Mouse (Mus musculus): ENCODE data around the gene AU015836. TPM values are rescaled to one million over a fixed set of nuclear protein-coding genes. Genes with fewer than 3 reads are reported as not detected.

AU015836 gene
- polyA plus RNA-seq, 1 experiment from 2014 or later: not detected

- no peak for ATAC-seq (ENCODE audit: low read depth)
- H3K4me3 ChIP-seq (ENCODE audit: low read length): no peak overlapping the region
- H3K27ac ChIP-seq (ENCODE audit: low read length): no peak overlapping the region
- no peaks in the 10 kb centered on the region for H3K4me1 ChIP-seq (replicated peaks; ENCODE audit: control insufficient read depth, insufficient read depth, low read length)
- H3K36me3 ChIP-seq (ENCODE audit: control insufficient read depth, insufficient read depth, low read length): no peaks in the 10 kb centered on the region
- WGBS: 77% methylated on average over 3 of the region's 3 CpGs
- H3K27me3 ChIP-seq (ENCODE audit: control insufficient read depth, insufficient read depth, low read depth, low read length): peaks cover 15% of the 10 kb centered on the region
- H3K9ac ChIP-seq (ENCODE audit: low read length): no peak overlapping the region
- H3K4me2 ChIP-seq (ENCODE audit: low read depth, low read length): no peak overlapping the region
- no peaks in the 10 kb centered on the region for H3K9me3 ChIP-seq (ENCODE audit: control insufficient read depth, low read length)
Measured at GRCm38 (mm10) chrX:94006991-94007390, 38.5 kb downstream of the AU015836 start.

- Histone ChIP-seq H3K9me3 (ENCODE audit: control insufficient read depth, low read length) (no peaks in the 10 kb centered on the region), H3K4me3 (ENCODE audit: low read length) (no peak overlapping the region), H3K27ac (ENCODE audit: low read length) (no peak overlapping the region), H3K36me3 (ENCODE audit: control insufficient read depth, insufficient read depth, low read length) (no peaks in the 10 kb centered on the region), H3K9ac (ENCODE audit: low read length) (no peak overlapping the region), H3K4me1 (replicated peaks; ENCODE audit: control insufficient read depth, insufficient read depth, low read length) (no peaks in the 10 kb centered on the region), H3K4me2 (ENCODE audit: low read depth, low read length) (no peak overlapping the region), H3K27me3 (ENCODE audit: control insufficient read depth, insufficient read depth, low read depth, low read length) (peaks cover 15% of the 10 kb centered on the region)
- 76% methylated on average over 3 of the region's 3 CpGs for WGBS
- no peak for ATAC-seq (ENCODE audit: low read depth)
Measured at GRCm38 (mm10) chrX:94009442-94009841, 41.0 kb downstream of the AU015836 start.

- 74% methylated on average over 7 of the region's 7 CpGs for WGBS
Measured at GRCm38 (mm10) chrX:94011656-94012173, 43.3 kb downstream of the AU015836 start.

GRCm38 (mm10) chrX:94012479-94013167 is 44.2 kb downstream of the AU015836 start:
- peak overlapping the region; percentile 31 for H3K4me2 ChIP-seq (ENCODE audit: low read depth, low read length)
- no peak overlapping the region for H3K9ac ChIP-seq (ENCODE audit: low read length)
- no peaks in the 10 kb centered on the region for H3K9me3 ChIP-seq (ENCODE audit: control insufficient read depth, low read length)
- no peaks in the 10 kb centered on the region for H3K36me3 ChIP-seq (ENCODE audit: control insufficient read depth, insufficient read depth, low read length)
- H3K4me1 ChIP-seq (replicated peaks; ENCODE audit: control insufficient read depth, insufficient read depth, low read length): no peaks in the 10 kb centered on the region
- peak; percentile 91 for ATAC-seq (ENCODE audit: low read depth)
- WGBS: 33% methylated on average over 12 of the region's 12 CpGs
- no peak overlapping the region for H3K4me3 ChIP-seq (ENCODE audit: low read length)
- no peak overlapping the region for H3K27ac ChIP-seq (ENCODE audit: low read length)
- H3K27me3 ChIP-seq (ENCODE audit: control insufficient read depth, insufficient read depth, low read depth, low read length): peaks cover 13% of the 10 kb centered on the region

More at GRCm38 (mm10) chrX:94011656-94012173, 43.3 kb downstream of the AU015836 start:
- Histone ChIP-seq H3K9me3 (ENCODE audit: control insufficient read depth, low read length) (no peaks in the 10 kb centered on the region), H3K36me3 (ENCODE audit: control insufficient read depth, insufficient read depth, low read length) (no peaks in the 10 kb centered on the region), H3K4me3 (ENCODE audit: low read length) (no peak overlapping the region), H3K4me1 (replicated peaks; ENCODE audit: control insufficient read depth, insufficient read depth, low read length) (no peaks in the 10 kb centered on the region), H3K27me3 (ENCODE audit: control insufficient read depth, insufficient read depth, low read depth, low read length) (peaks cover 15% of the 10 kb centered on the region), H3K27ac (ENCODE audit: low read length) (no peak overlapping the region), H3K9ac (ENCODE audit: low read length) (no peak overlapping the region), H3K4me2 (ENCODE audit: low read depth, low read length) (no peak overlapping the region)
- peak; percentile 72 for ATAC-seq (ENCODE audit: low read depth)

GRCm38 (mm10) chrX:94016891-94017290 is 48.4 kb downstream of the AU015836 start:
- no peak for ATAC-seq (ENCODE audit: low read depth)
- H3K4me2 ChIP-seq (ENCODE audit: low read depth, low read length): no peak overlapping the region
- H3K4me3 ChIP-seq (ENCODE audit: low read length): no peak overlapping the region
- no peaks in the 10 kb centered on the region for H3K9me3 ChIP-seq (ENCODE audit: control insufficient read depth, low read length)
- WGBS: 20% methylated on average over 1 of the region's 1 CpGs
- H3K27ac ChIP-seq (ENCODE audit: low read length): no peak overlapping the region
- H3K9ac ChIP-seq (ENCODE audit: low read length): no peak overlapping the region
- peaks cover 8% of the 10 kb centered on the region for H3K27me3 ChIP-seq (ENCODE audit: control insufficient read depth, insufficient read depth, low read depth, low read length)
- H3K4me1 ChIP-seq (replicated peaks; ENCODE audit: control insufficient read depth, insufficient read depth, low read length): no peaks in the 10 kb centered on the region
- H3K36me3 ChIP-seq (ENCODE audit: control insufficient read depth, insufficient read depth, low read length): no peaks in the 10 kb centered on the region

- H3K4me2 ChIP-seq (ENCODE audit: low read depth, low read length): no peak overlapping the region
- H3K9me3 ChIP-seq (ENCODE audit: control insufficient read depth, low read length): no peaks in the 10 kb centered on the region
- H3K27ac ChIP-seq (ENCODE audit: low read length): no peak overlapping the region
- H3K9ac ChIP-seq (ENCODE audit: low read length): no peak overlapping the region
- H3K27me3 ChIP-seq (ENCODE audit: control insufficient read depth, insufficient read depth, low read depth, low read length): peaks cover 7% of the 10 kb centered on the region
- no peak overlapping the region for H3K4me3 ChIP-seq (ENCODE audit: low read length)
- ATAC-seq (ENCODE audit: low read depth): no peak
- H3K36me3 ChIP-seq (ENCODE audit: control insufficient read depth, insufficient read depth, low read length): no peaks in the 10 kb centered on the region
- no peaks in the 10 kb centered on the region for H3K4me1 ChIP-seq (replicated peaks; ENCODE audit: control insufficient read depth, insufficient read depth, low read length)
- 69% methylated on average over 5 of the region's 5 CpGs for WGBS
Measured at GRCm38 (mm10) chrX:94022264-94022874, 53.9 kb downstream of the AU015836 start.

Other genes with a start within 250 kb of the AU015836 start
- gene Pdk3, start 136.5 kb upstream of the AU015836 start, polyA plus RNA-seq (2015; fragmentation: Nextera tagmentation; extraction: Ambion mirVana): 62.7 and 63.9 TPM in 2 replicates
- 31.6 and 32.0 TPM in 2 replicates for gene Zfx, start 155.0 kb downstream of the AU015836 start, polyA plus RNA-seq (2015; fragmentation: Nextera tagmentation; extraction: Ambion mirVana)
- 65.1 and 68.5 TPM in 2 replicates for gene Eif2s3x, start 244.2 kb downstream of the AU015836 start, polyA plus RNA-seq (2015; fragmentation: Nextera tagmentation; extraction: Ambion mirVana)

Data from lung, embryonic 16.5 days (tissue).